Mouse (Mus musculus): ENCODE data around the gene Smarcd2. TPM values are rescaled to one million over a fixed set of nuclear protein-coding genes. Genes with fewer than 3 reads are reported as not detected.

The Smarcd2 gene
- total RNA-seq (2015; ENCODE audit: low replicate concordance) (15.9 and 17.1 TPM in 2 replicates), total RNA-seq (2017; ENCODE audit: low replicate concordance) (41.4 and 51.1 TPM in 2 replicates)

GRCm38 (mm10) chr11:106272644-106273310 lies at the start of gene Smarcd2:
Smarcd2 (minus strand) TSS chr11:106272972.
- ATAC-seq (replicated peaks; ENCODE audit: low FRiP score, poor library complexity, severe bottlenecking), result peak; percentile 88

GRCm38 (mm10) chr11:106318406-106319366 lies 45.9 kb upstream of the Smarcd2 start:
- ATAC-seq (replicated peaks; ENCODE audit: low FRiP score, poor library complexity, severe bottlenecking), result no peak

GRCm38 (mm10) chr11:106317801-106318200 lies 45.0 kb upstream of the Smarcd2 start:
- ATAC-seq (replicated peaks; ENCODE audit: low FRiP score, poor library complexity, severe bottlenecking), result no peak

- ATAC-seq (replicated peaks; ENCODE audit: low FRiP score, poor library complexity, severe bottlenecking), result no peak
These were observed 43.6 kb upstream of the Smarcd2 start for GRCm38 (mm10) chr11:106316416-106316815.

- ATAC-seq (replicated peaks; ENCODE audit: low FRiP score, poor library complexity, severe bottlenecking), result no peak
These were observed 41.6 kb upstream of the Smarcd2 start, which contains the start of gene Cd79b for GRCm38 (mm10) chr11:106314333-106314812. Cd79b (minus strand) TSS chr11:106314762.

- ATAC-seq (replicated peaks; ENCODE audit: low FRiP score, poor library complexity, severe bottlenecking), result no peak
These were observed 40.8 kb upstream of the Smarcd2 start for GRCm38 (mm10) chr11:106313533-106313932.

GRCm38 (mm10) chr11:106310123-106310522 lies 37.4 kb upstream of the Smarcd2 start:
- no peak for ATAC-seq (replicated peaks; ENCODE audit: low FRiP score, poor library complexity, severe bottlenecking)

GRCm38 (mm10) chr11:106308162-106308561 lies 35.4 kb upstream of the Smarcd2 start:
- ATAC-seq (replicated peaks; ENCODE audit: low FRiP score, poor library complexity, severe bottlenecking), result no peak

- ATAC-seq (replicated peaks; ENCODE audit: low FRiP score, poor library complexity, severe bottlenecking), result no peak
These were observed 34.7 kb upstream of the Smarcd2 start for GRCm38 (mm10) chr11:106307432-106307831.

GRCm38 (mm10) chr11:106306758-106307157 lies 34.0 kb upstream of the Smarcd2 start:
- ATAC-seq (replicated peaks; ENCODE audit: low FRiP score, poor library complexity, severe bottlenecking), result no peak

GRCm38 (mm10) chr11:106306065-106306385 lies 33.3 kb upstream of the Smarcd2 start:
- no peak for ATAC-seq (replicated peaks; ENCODE audit: low FRiP score, poor library complexity, severe bottlenecking)

GRCm38 (mm10) chr11:106305348-106306064 lies 32.7 kb upstream of the Smarcd2 start:
- ATAC-seq (replicated peaks; ENCODE audit: low FRiP score, poor library complexity, severe bottlenecking), result no peak

GRCm38 (mm10) chr11:106302634-106303033 lies 29.9 kb upstream of the Smarcd2 start:
- peak; percentile 82 for ATAC-seq (replicated peaks; ENCODE audit: low FRiP score, poor library complexity, severe bottlenecking)

- no peak for ATAC-seq (replicated peaks; ENCODE audit: low FRiP score, poor library complexity, severe bottlenecking)
These were observed 29.0 kb upstream of the Smarcd2 start, which contains the start of gene Gh for GRCm38 (mm10) chr11:106301765-106302164. Gh (minus strand) TSS chr11:106301865.

GRCm38 (mm10) chr11:106291861-106292260 lies 19.1 kb upstream of the Smarcd2 start:
- no peak for ATAC-seq (replicated peaks; ENCODE audit: low FRiP score, poor library complexity, severe bottlenecking)

- no peak for ATAC-seq (replicated peaks; ENCODE audit: low FRiP score, poor library complexity, severe bottlenecking)
These were observed 17.6 kb upstream of the Smarcd2 start for GRCm38 (mm10) chr11:106290376-106290775.

GRCm38 (mm10) chr11:106289369-106289768 lies 16.6 kb upstream of the Smarcd2 start:
- no peak for ATAC-seq (replicated peaks; ENCODE audit: low FRiP score, poor library complexity, severe bottlenecking)

GRCm38 (mm10) chr11:106286987-106287386 lies 14.2 kb upstream of the Smarcd2 start:
- no peak for ATAC-seq (replicated peaks; ENCODE audit: low FRiP score, poor library complexity, severe bottlenecking)

- ATAC-seq (replicated peaks; ENCODE audit: low FRiP score, poor library complexity, severe bottlenecking), result no peak
These were observed 13.4 kb upstream of the Smarcd2 start for GRCm38 (mm10) chr11:106286206-106286605.

GRCm38 (mm10) chr11:106284126-106284525 lies 11.4 kb upstream of the Smarcd2 start:
- no peak for ATAC-seq (replicated peaks; ENCODE audit: low FRiP score, poor library complexity, severe bottlenecking)
